Mouse (Mus musculus) cortical plate, adult 2 months (tissue): ENCODE results near the gene Fgd5. TPM values are rescaled to one million over a fixed set of nuclear protein-coding genes. Genes with fewer than 3 reads are reported as not detected.
A peak's percentile ranks its signal among the peaks of the same experiment; 100 is the strongest.

Source experiments
- H3K27ac ChIP-seq: fragments of 200-500 bp; 2 replicates; pipeline ENCODE4 v1.5.1; 2012; ENCODE audit warnings: low read length, control low read depth, inconsistent platforms; ENCODE audit not compliant: insufficient read depth
- H3K4me1 ChIP-seq: fragments of 200-500 bp; 2 replicates; pipeline ENCODE4 v1.6.1; 2011; ENCODE audit warnings: low read length; ENCODE audit not compliant: control insufficient read depth, insufficient read depth
- H3K4me3 ChIP-seq: fragments of 200-500 bp; 2 replicates; pipeline ENCODE4 v1.5.1; 2011; ENCODE audit warnings: mild to moderate bottlenecking, low read length, control low read depth; ENCODE audit not compliant: insufficient read depth
- CTCF ChIP-seq: fragments of 200-500 bp; IDR thresholded peaks from 2 replicates; pipeline ENCODE4 v1.5.1; 2011; ENCODE audit warnings: mild to moderate bottlenecking, control low read depth, low read length; ENCODE audit not compliant: insufficient read depth; ENCODE audit errors: extremely low read depth
- POLR2A ChIP-seq: fragments of 200-500 bp; IDR thresholded peaks from 2 replicates; pipeline ENCODE4 v1.6.1; 2011; ENCODE audit warnings: mild to moderate bottlenecking, low read length, control low read depth; ENCODE audit not compliant: insufficient read depth; ENCODE audit errors: extremely low read depth
- polyA plus RNA-seq: library from polyadenylated mRNA; depleted of rRNA; stranded (reverse); fragments of >200 nt; gene quantifications from 2 replicates; pipeline ENCODE4 v1.2.3, GENCODE M21; 2012; rRNA removed

Gene Fgd5
- polyA plus RNA-seq, 1 experiment: 5.0 TPM

GRCm38 (mm10) chr6:92100679-92101360, 122.1 kb downstream of the Fgd5 start:
- Histone ChIP-seq H3K4me1 (peaks cover 1% of the 10 kb centered on the region; the same call in 1 of the 2 replicates), H3K27ac (no peak overlapping the region), H3K4me3 (no peak overlapping the region)
- no peak for TF ChIP-seq CTCF
- TF ChIP-seq POLR2A: no peak

DNA sequence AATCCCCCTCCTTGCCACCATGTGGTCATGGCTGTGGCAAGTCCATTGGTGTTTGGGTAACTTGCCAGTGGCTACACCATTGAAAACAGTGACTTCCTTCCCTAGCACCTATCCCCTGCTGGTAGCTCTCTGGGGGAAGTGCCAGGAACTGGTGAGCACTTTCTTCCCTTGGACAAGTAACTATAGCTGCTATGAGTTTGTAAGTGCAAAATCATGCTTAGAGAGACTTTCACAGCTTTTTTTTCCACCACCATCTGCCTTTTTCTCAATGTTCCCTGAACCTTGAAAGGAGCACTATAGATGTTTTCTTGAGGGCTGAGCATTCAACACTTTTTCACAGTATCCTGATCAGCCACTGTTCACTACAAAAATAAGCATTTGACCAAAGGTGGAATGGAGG, 145.9 kb downstream of the Fgd5 start:
- no peak overlapping the region for H3K4me3 ChIP-seq
- H3K27ac ChIP-seq: peak overlapping the region; percentile 59
- TF ChIP-seq POLR2A (no peak), CTCF (no peak)
- H3K4me1 ChIP-seq: peaks cover 2% of the 10 kb centered on the region; the same call in 1 of the 2 replicates

Other genes starting within 250 kb of the Fgd5 start
- 20.0 and 20.5 TPM in 2 replicates for gene Grip2, start 151.6 kb upstream of the Fgd5 start, polyA plus RNA-seq
- gene Ccdc174, start 100.8 kb upstream of the Fgd5 start, polyA plus RNA-seq: 17.7 and 18.5 TPM in 2 replicates
- gene 4930590J08Rik, start 76.1 kb upstream of the Fgd5 start, polyA plus RNA-seq: 2.2 and 2.9 TPM in 2 replicates
- gene Nr2c2, start 112.5 kb downstream of the Fgd5 start, polyA plus RNA-seq: 41.8 and 44.4 TPM in 2 replicates
- gene Mrps25, start 205.2 kb downstream of the Fgd5 start, polyA plus RNA-seq: 58.8 and 63.1 TPM in 2 replicates
- 23.8 and 24.2 TPM in 2 replicates for gene Rbsn, start 236.0 kb downstream of the Fgd5 start, polyA plus RNA-seq